Mouse (Mus musculus) limb, embryonic 13.5 days (tissue): ENCODE data around the gene Ppp1r35. TPM values are rescaled to one million over a fixed set of nuclear protein-coding genes. Genes with fewer than 3 reads are reported as not detected.

Experiments used
- ATAC-seq: fragments of 200-750 bp; cut with Nextera tagmentation; 2 replicates; pipeline ENCODE4 v1.8.0; 2017; ENCODE audit warnings: low read depth, moderate number of reproducible peaks, moderate TSS enrichment; ENCODE audit not compliant: low FRiP score
- H3K27ac ChIP-seq: fragments of 300-500 bp; sonication (generic); 2 replicates; pipeline ENCODE4 v1.5.1; 2015; ENCODE audit warnings: inconsistent platforms, mild to moderate bottlenecking, moderate library complexity
- H3K27me3 ChIP-seq: fragments of 300-500 bp; sonication (generic); 2 replicates; pipeline ENCODE4 v1.6.1; 2015; ENCODE audit warnings: mild to moderate bottlenecking, inconsistent platforms
- H3K36me3 ChIP-seq: fragments of 300-500 bp; sonication (generic); 2 replicates; pipeline ENCODE4 v1.6.1; 2015; ENCODE audit warnings: inconsistent platforms, mild to moderate bottlenecking, moderate library complexity
- H3K4me1 ChIP-seq: fragments of 300-500 bp; sonication (generic); 2 replicates; pipeline ENCODE4 v1.6.1; 2015; ENCODE audit warnings: inconsistent platforms
- H3K4me2 ChIP-seq: fragments of 300-500 bp; sonication (generic); replicated peaks from 2 replicates; pipeline ENCODE4 v1.6.1; 2015; ENCODE audit warnings: inconsistent platforms, mild to moderate bottlenecking, moderate library complexity
- H3K4me3 ChIP-seq: fragments of 300-500 bp; sonication (generic); 2 replicates; pipeline ENCODE4 v1.5.1; 2015; ENCODE audit warnings: moderate library complexity, mild to moderate bottlenecking, inconsistent platforms
- H3K9ac ChIP-seq: fragments of 300-500 bp; sonication (generic); 2 replicates; pipeline ENCODE4 v1.6.1; 2015; ENCODE audit warnings: mild to moderate bottlenecking, inconsistent platforms
- H3K9me3 ChIP-seq: fragments of 300-500 bp; sonication (generic); 2 replicates; pipeline ENCODE4 v1.6.1; 2016; ENCODE audit warnings: inconsistent platforms
- WGBS: fragments of 180-500 bp; shearing (Covaris S2); methylation state at CpG from one replicate; pipeline ENCODE4 v1.1.7; 2015; 5-methylcytosine and 5-hydroxymethylcytosine counted together
- polyA plus RNA-seq: library from polyadenylated mRNA; unstranded; fragments of >200 nt; fragmentation: Nextera tagmentation; extraction: Ambion mirVana; gene quantifications from 2 replicates; pipeline ENCODE4 v1.2.1, GENCODE M21; 2015

The Ppp1r35 gene
- polyA plus RNA-seq, 1 experiment from 2014 or later, result 27.2 TPM

DNA sequence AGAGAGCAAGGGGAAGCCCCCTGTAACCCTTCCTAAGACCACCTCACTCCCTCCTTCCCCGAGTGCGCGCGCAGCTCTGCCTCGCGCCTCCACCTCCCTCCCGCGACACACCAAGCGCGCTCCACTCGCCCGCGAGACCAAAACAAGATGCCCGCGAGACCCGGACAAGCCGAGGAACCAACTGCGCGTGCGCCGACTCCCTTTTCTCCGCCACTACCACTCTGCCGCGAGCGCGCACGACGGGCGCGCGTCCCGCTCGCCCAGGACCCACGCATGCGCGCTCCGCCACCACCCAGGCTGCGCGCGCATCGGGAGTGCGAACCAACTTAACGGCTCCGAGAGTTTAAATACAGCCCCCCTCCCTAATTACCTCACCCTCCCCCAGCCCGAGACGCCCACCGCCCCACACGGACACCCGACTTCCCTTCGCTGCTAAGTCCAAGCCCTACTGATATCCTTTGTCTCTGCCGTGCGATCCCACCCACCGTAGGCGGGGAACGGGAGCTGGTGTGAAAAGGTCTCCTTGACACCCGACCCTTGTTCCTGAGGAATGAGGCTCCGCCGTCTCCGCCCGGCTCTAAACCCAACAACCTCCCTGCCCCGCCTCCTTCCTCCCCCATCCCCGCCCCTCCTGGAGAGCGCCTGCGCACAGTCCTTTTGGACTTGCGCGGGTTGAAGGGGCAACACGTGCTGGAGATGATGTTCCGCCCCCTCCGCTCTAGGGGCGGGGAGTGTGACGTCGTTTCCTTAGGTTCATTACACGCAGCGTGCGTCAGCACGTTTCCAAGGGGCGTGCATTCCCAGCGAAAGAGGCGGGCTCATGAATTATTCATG, 7.7 kb downstream of the Ppp1r35 start:
- H3K36me3 ChIP-seq, result peaks cover 36% of the 10 kb centered on the region
- WGBS, result under 1% methylated on average over 79 of the region's 79 CpGs
- peak overlapping the region; percentile 98 for H3K9ac ChIP-seq
- H3K4me2 ChIP-seq, result peak overlapping the region; percentile 92
- H3K27ac ChIP-seq, result peak overlapping the region; percentile 98
- H3K9me3 ChIP-seq, result no peaks in the 10 kb centered on the region
- ATAC-seq, result peak; percentile 90
- H3K4me1 ChIP-seq, result peaks cover 32% of the 10 kb centered on the region
- H3K4me3 ChIP-seq, result peak overlapping the region; percentile 85
- H3K27me3 ChIP-seq, result no peaks in the 10 kb centered on the region

DNA sequence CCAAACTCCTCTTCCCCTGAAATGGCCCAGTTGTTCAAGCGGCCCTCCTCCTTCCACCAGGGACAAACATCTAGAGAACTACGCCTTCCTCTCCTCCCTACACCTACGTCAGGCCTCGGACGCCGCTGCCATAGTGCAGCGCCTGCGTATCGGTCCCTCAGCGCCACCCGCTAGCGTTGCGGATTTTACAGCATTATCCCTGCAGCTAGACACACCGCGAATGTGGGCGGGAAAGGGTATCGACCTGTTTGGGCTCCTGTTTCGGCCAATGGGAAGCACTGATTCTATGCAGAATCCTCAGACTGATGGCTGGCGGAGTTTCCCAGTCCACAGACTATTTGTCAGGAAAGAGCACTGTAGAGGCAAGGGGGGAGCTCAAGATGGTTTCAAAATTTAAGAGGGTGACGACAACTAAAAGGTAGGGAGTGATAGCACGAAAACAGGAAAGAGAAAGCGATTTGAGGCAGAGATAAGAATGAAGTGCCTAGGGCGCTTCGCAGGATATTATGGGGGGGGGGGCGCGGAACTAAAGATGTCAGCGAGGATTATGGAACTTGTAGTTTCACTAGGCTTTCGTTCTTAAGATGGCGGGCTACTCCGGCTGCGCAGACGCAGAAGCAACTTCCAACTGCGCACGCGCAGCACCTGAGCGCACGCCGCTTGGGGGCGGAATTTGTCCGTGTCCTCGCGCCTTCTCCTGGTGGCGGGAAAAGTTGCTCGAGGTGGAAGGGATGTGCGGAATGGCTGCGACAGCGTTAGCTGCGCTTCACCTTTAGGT, 8.7 kb downstream of the Ppp1r35 start, which contains the start of the genes Mepce and Zcwpw1:
TSS of gene Mepce (minus strand) at position 505 of the 778 bp plus-strand sequence.
TSS of gene Zcwpw1 (plus strand) at position 648 of the 778 bp plus-strand sequence.
- Histone ChIP-seq H3K4me1 (peaks cover 32% of the 10 kb centered on the region), H3K27ac (peak within 1 kb of the TSS; percentile 98), H3K9me3 (no peaks in the 10 kb centered on the region), H3K27me3 (no peaks in the 10 kb centered on the region), H3K36me3 (peaks cover 26% of the 10 kb centered on the region), H3K4me2 (peak within 1 kb of the TSS; percentile 92), H3K4me3 (peak within 1 kb of the TSS; percentile 85), H3K9ac (peak within 1 kb of the TSS; percentile 98)
- ATAC-seq, result peak; percentile 49
- WGBS, result under 1% methylated on average over 48 of the region's 48 CpGs

DNA sequence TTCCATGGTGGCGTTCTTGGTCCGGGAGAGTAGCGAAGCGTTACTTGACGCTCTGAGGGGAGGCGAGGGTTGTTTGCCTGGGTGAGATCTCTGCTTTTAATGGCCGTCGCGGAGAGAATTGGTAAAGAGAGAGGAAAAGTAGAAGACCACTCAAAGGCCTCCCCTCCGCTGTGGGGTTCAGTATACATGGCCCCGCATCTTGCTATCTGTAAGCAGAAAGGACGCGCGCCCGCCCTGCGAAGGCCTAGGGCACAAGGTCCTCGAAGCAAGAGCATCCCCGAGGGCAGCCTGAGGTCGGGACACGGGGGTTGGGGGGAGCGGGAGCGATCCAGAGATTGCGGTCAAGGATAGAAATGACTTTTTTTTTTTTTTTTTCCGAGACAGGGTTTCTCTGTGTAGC, 9.5 kb downstream of the Ppp1r35 start:
- Histone ChIP-seq H3K9me3 (no peaks in the 10 kb centered on the region), H3K27me3 (no peaks in the 10 kb centered on the region), H3K4me1 (peaks cover 27% of the 10 kb centered on the region), H3K27ac (no peak overlapping the region), H3K4me2 (peak overlapping the region; percentile 92), H3K36me3 (peaks cover 18% of the 10 kb centered on the region), H3K4me3 (peak overlapping the region; percentile 85), H3K9ac (0 out of 2 replicates have a peak overlapping the region, but pooled peaks have one; percentile 45)
- no peak for ATAC-seq
- WGBS, result 72% methylated on average over 24 of the region's 24 CpGs

DNA sequence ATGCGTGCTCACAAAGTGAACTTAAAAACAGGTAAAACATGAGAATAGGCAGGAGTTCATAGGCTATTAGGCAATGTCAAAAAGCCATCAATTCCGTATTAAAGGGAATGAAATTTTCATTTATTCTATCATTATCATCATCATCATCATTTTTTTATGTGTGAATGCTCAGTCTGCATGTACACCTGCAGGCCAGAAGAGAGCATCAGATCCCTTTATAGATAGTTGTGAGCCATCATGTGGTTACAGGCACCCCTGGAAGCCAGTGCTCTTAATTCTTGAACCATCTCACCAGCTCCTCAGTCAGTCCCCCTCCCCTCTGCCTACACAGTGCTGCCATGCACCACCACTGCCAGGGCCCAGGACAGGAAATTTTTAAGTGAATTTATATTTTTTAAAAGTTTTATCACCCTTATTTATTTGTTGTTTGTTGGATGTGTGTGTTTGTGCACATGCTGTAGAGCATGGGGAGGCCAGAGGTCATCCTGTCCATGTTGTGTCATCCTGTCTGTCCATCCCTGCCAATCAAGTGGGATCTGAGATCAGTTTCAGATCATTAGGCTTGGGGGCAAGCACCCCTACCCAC, 10.4 kb downstream of the Ppp1r35 start:
- 92% methylated on average over 2 of the region's 2 CpGs for WGBS
- Histone ChIP-seq H3K36me3 (peaks cover 9% of the 10 kb centered on the region), H3K9me3 (no peaks in the 10 kb centered on the region), H3K9ac (no peak overlapping the region), H3K4me1 (peaks cover 18% of the 10 kb centered on the region), H3K27me3 (no peaks in the 10 kb centered on the region), H3K27ac (no peak overlapping the region), H3K4me2 (no peak overlapping the region), H3K4me3 (no peak overlapping the region)
- ATAC-seq, result no peak

DNA sequence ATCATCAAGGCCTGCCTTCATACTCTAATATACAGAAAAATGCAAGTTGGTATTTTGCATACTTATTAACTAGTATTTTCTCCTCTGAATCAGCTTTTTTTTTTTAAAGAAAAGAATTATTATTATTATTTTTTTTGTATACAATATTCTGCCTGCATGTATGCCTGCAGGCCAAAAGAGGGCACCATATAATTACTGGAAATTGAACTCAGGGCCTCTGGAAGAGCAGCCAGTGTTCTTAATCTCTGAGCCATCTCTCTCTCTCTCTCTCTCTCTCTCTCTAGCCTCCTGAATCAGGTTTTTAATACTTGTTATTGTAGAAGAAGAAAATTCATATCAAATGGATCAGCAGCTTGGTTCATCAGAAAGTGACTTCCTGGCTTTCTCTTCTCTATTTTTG, 12.9 kb downstream of the Ppp1r35 start:
- Histone ChIP-seq H3K9ac (no peak overlapping the region), H3K4me3 (no peak overlapping the region), H3K4me2 (no peak overlapping the region), H3K36me3 (no peaks in the 10 kb centered on the region), H3K9me3 (no peaks in the 10 kb centered on the region), H3K27me3 (no peaks in the 10 kb centered on the region), H3K4me1 (0 out of 2 replicates have a peak, but pooled peaks cover 5% of the 10 kb centered on the region), H3K27ac (no peak overlapping the region)
- no peak for ATAC-seq

DNA sequence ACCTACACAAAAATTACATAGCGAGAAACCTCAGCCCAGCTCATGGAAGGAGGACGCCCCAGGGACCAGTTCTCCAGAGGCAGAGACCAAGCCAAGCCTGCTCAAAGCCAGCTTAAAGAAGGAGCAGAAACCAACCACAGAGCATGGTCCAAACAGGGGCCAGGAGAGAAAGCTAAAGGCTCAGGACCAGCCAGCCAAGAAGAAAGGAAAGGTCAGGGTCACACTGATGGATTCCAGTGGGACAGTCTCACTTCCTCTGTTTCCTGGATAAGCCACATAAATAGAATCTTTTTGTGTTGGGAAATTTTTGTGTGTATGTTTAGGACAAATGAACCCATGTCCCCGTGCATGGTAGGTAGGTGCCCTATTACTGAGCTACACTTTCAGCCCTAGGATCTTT, 18.0 kb downstream of the Ppp1r35 start:
- no peak overlapping the region for H3K9ac ChIP-seq
- no peaks in the 10 kb centered on the region for H3K36me3 ChIP-seq
- H3K27me3 ChIP-seq, result no peaks in the 10 kb centered on the region
- H3K4me2 ChIP-seq, result no peak overlapping the region
- no peaks in the 10 kb centered on the region for H3K9me3 ChIP-seq
- 82% methylated on average over 3 of the region's 3 CpGs for whole genome bisulfite sequencing
- ATAC-seq, result no peak
- no peak overlapping the region for H3K27ac ChIP-seq
- no peaks in the 10 kb centered on the region for H3K4me1 ChIP-seq
- no peak overlapping the region for H3K4me3 ChIP-seq

DNA sequence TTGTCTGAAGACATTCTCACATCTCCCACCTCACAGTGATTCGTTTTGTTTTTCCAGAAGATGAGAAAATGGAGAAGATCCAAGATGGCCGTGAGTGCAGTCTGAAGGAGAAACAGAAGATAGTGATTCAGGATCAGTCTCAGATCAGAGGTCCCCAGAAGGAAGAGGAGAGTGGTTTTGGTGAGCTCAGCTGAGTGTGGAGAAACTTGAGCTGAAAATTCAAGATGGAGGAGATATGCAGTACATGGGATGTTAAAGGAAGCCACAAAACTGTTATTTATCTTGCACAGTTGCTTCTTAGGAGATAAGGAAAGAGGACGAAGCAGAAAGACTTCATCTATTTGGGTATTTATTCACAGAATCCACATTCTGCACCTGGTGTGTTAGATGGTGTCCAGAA, 22.3 kb downstream of the Ppp1r35 start:
- WGBS, result 78% methylated on average over 3 of the region's 3 CpGs
- Histone ChIP-seq H3K9me3 (no peaks in the 10 kb centered on the region), H3K27me3 (no peaks in the 10 kb centered on the region)

DNA sequence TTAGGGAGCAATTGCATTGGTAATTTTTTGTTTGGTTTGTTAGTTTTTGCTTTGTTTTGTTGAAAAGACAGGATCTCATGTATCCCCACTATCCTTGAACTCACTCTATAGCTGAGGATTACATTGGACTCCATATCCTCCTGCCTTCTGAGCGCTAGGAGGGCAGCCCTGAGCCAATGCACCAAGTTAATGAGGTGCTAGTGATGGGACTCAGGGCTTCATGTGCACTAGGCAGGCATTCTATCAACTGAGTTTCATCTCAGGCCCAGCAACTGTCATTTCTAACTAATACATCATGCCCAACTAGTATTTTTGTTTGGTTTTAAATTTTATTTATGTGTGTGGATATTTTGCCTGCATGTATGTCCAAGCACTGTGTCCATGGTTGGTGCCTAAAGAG, 27.5 kb downstream of the Ppp1r35 start:
- Histone ChIP-seq H3K4me2 (no peak overlapping the region), H3K27me3 (no peaks in the 10 kb centered on the region), H3K9me3 (no peaks in the 10 kb centered on the region), H3K9ac (no peak overlapping the region), H3K4me3 (no peak overlapping the region), H3K27ac (no peak overlapping the region), H3K36me3 (no peaks in the 10 kb centered on the region), H3K4me1 (no peaks in the 10 kb centered on the region)
- ATAC-seq, result no peak
- 78% methylated on average over 1 of the region's 1 CpGs for WGBS

More for the DNA sequence above, 22.3 kb downstream of the Ppp1r35 start:
- no peak overlapping the region for H3K4me3 ChIP-seq
- no peak overlapping the region for H3K27ac ChIP-seq
- ATAC-seq, result no peak
- H3K4me1 ChIP-seq, result no peaks in the 10 kb centered on the region
- no peaks in the 10 kb centered on the region for H3K36me3 ChIP-seq
- no peak overlapping the region for H3K9ac ChIP-seq
- no peak overlapping the region for H3K4me2 ChIP-seq

DNA sequence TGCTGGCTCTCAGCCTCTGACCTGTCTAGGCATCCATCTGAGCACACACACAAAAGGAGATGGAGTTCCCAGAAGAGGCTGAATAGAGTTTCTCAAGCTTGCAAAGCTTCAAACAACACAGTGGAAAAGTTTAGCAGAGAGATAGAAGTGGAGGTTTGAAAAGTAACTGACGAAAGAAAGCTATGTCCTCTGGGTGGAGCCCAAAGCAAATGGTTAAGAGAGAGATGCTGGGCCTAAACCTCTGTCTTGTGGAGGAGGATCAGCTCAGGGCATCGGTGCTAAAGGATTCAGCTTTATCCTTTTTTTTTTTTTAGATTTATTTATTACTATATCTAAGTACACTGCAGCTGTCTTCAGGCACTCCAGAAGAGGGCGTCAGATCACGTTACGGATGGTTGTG, 29.7 kb downstream of the Ppp1r35 start:
- no peaks in the 10 kb centered on the region for H3K4me1 ChIP-seq

DNA sequence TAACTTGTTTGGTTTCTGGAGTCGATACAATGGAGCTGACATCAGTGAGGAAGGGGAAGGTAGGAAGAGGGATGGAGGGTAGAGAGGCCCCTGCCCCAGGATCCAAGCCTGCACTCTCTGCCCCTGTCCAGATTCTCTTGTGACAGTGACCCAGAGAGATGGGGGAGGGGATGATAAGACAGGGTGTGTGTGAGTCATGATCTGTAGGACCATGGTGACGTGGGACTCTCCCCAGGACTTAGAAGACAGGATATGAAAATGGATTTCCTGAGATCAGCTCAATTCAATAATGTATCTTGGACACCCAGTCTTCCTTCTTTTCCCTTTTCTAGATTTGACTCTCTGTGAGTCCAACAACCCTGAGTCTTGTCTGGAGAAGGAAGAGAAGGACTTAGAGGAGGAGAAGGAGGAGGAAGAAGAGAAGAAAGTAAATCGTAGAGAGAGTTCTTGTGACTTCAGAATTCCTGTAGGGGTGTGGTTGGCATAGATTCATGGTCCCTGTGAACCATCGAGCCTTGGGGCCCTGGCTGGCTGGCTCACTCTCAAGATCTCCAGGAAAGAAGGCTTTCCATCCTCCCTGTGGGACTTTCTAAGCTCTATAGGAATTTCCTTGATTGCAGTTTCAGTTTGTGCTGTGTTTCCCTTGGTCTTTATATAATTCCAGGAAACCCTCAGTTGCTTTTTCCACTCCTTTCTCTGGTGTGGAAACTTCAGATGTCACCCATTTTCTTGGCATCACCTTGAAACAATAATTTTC, 39.0 kb downstream of the Ppp1r35 start:
- no peak overlapping the region for H3K9ac ChIP-seq
- H3K9me3 ChIP-seq, result no peaks in the 10 kb centered on the region
- WGBS, result 71% methylated on average over 4 of the region's 4 CpGs
- H3K36me3 ChIP-seq, result no peaks in the 10 kb centered on the region
- H3K27me3 ChIP-seq, result no peaks in the 10 kb centered on the region
- H3K4me2 ChIP-seq, result no peak overlapping the region
- H3K4me1 ChIP-seq, result no peaks in the 10 kb centered on the region
- no peak overlapping the region for H3K27ac ChIP-seq
- ATAC-seq, result no peak
- H3K4me3 ChIP-seq, result no peak overlapping the region

More for the DNA sequence above, 29.7 kb downstream of the Ppp1r35 start:
- Histone ChIP-seq H3K36me3 (no peaks in the 10 kb centered on the region), H3K9ac (no peak overlapping the region), H3K27ac (no peak overlapping the region), H3K9me3 (no peaks in the 10 kb centered on the region), H3K4me2 (no peak overlapping the region), H3K27me3 (no peaks in the 10 kb centered on the region), H3K4me3 (no peak overlapping the region)
- ATAC-seq, result no peak
- WGBS, result 91% methylated on average over 5 of the region's 5 CpGs

DNA sequence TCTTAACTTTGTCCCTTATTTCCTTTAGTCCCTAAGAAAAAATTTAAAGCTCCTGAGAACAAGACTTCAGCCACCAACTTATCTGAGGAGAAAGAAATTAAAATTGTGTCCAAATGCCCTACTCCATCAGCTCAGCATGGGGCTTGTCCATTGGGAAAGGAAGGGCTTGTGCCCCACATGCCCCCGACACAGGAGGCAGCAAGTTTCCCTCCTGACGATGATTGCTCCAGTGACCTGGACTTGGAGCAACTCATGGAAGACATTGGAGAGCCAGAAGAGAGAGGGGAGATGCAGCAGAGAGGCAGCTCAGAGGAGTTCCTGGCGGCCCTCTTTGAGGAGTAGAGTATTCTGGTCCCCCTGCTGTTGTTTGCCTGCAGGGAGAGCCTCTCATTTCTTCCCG, 43.5 kb downstream of the Ppp1r35 start:
- no peak overlapping the region for H3K9ac ChIP-seq
- no peaks in the 10 kb centered on the region for H3K4me1 ChIP-seq
- no peaks in the 10 kb centered on the region for H3K27me3 ChIP-seq
- H3K4me3 ChIP-seq, result no peak overlapping the region
- H3K27ac ChIP-seq, result no peak overlapping the region
- no peaks in the 10 kb centered on the region for H3K36me3 ChIP-seq
- ATAC-seq, result no peak
- H3K9me3 ChIP-seq, result no peaks in the 10 kb centered on the region
- no peak overlapping the region for H3K4me2 ChIP-seq
- WGBS, result 68% methylated on average over 4 of the region's 4 CpGs
